Mouse (Mus musculus) left cerebral cortex, adult 8-10 months (tissue): ENCODE measurements around the gene Maip1. TPM values are rescaled to one million over a fixed set of nuclear protein-coding genes. Genes with fewer than 3 reads are reported as not detected.

Experiments used
- DNase-seq, 2 experiments: peaks; one replicate each; pipeline ENCODE4 v3.0.0; 2022; ENCODE audit warnings: low spot score in 2 of 2
- total RNA-seq, 4 experiments: library from RNA; stranded (reverse); gene quantifications; 2 replicates each; pipeline ENCODE4 v1.2.4; 2022

Maip1 gene
- total RNA-seq, result 10 to 100 TPM; 11.8 to 14.2 (median 12.7) TPM

DNA sequence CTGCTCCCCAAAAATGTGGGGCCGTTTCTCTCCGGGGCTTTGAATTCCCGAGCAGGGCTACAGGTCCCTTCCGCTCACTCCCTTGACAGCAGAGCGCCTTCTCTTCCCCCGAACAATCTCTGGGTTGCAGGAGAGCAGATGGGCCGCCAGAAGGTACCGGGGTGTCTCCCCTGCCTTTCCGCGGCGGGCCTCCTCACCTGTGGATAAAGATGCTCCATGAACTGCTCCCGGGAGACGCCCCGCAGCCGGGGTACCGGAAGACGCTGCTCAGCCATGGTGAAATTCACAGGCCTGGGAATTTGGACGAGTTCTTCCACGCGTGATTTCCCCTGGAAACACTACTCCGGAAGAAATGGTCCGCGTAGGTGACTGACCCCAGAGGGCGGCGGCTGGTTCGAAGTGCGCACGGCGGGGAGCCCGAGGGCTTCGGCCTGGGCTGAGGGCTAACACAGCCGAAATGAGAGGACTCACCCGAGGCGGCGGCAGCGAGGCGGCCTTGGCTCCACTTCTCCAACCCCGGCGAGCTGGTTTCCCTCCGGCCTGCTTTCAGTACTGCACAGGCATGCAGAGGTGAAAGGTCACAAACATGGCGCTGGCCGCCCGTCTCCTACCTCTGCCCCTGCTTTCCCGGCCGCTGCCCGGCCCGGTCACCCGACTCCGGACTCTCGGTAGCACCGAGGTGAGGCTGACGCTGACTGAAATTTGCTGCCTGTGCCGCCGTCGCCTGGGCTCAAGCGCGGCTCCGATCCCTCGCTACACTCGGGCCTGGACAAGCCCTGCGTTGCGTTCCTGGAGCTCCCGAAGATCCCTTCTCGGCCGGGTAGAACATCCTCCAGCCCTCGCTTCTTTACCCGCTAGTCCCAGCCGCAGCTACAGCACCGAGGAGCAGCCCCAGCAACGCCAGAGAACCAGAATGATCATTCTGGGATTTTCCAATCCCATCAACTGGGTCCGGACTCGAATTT lies at the start of gene Maip1, which contains the start of gene Tyw5:
Maip1 (plus strand) TSS at position 142 of the 965 bp plus-strand sequence.
Tyw5 (minus strand) TSS at position 915 of the 965 bp plus-strand sequence.
- DNase-seq, result peak; percentile 70 to 85

DNA sequence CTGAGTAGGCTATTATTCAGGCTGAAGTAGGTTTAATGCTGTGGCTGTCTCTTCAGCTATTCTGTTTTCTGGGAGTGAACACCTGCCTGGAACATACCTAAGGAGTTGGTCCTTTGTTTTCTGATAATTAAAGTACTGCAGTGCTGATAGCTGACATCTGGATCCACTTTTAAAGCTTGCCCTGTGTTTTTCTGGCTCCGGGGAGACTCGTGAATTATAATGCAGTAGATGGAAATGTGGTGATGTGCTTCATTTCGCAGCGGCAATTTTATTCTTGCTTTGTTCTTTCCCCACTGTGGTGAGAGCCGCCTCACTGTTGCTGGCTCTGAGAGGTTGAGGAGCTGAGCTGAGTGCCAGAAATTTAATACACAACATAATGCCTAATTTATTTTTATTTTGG lies 47.6 kb upstream of the Maip1 start:
- DNase-seq, result no peak

DNA sequence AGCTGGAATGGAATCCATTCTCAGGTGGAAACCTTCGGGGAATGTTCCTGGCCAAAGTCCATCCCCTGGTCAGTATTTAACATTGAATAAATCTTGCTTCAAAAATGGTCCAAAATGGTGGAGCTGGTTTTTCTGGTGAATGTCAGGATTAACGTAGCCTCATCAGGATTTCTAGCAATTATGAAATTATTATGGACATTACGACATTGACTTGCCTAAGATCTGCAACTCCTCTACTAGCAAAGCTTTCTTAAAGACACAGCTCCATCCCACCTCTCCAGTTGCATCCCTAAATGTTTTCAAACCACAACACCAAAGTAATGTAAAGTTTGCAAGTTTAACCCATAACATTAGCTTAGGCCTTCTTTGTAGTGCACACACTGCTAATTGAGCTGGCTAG lies 38.7 kb upstream of the Maip1 start:
- no peak for DNase-seq

DNA sequence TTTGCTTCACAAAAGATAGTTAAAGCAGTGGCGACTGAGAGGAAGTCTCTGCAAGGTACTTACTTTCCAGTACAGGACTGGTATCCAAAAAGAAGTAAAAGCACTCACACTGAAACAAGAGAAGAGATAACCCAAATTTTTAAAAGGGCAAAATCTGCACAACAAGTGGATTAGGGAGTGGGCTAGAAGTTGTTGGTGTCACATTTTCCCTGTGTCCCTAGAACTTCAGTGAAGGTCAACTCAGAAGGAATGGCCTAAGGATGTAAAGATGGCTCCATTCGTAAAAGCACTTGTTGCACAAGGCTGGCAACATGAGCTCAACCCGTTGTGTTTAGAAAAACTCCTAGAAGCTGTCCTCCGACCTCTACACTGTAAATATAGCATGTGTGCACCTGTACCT lies 37.0 kb upstream of the Maip1 start:
- no peak for DNase-seq

DNA sequence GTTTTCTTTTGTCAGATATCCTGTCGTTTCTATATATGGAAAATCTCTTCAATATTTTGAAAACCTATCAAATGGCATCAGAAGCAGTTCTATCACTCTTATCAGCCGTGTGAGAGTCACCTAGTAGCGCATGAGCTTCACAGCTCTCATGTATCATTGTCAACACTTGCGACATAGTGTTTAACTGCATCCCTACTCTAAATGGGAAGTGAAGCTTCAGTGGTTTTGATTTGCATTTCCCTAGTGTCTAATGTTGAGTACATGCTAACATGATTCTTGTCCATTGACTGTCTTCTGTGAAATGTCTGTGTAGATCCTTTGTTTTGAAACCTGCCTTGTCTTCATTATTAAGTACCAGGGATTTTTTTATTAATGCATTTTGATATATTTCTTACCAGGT lies 35.7 kb upstream of the Maip1 start:
- DNase-seq, result no peak

DNA sequence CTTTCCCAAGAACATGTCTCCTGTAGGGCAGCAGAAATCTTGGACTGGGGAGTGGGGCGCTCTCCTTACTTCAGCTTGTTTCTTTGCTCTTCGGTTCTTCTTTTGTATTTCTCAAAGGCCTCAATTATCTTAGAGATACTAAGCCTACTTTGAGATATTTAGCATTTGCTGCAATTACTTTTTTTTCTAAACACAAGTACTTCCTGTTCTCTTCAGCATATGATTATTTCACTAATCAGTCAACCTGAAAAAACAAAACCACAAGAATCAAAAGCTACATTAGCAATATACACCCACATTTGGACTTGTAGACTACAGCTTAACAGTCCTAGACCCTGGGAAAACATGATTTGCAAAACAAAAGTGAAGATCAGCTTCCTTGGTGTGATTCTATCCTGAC lies 30.9 kb upstream of the Maip1 start:
- DNase-seq, result no peak

DNA sequence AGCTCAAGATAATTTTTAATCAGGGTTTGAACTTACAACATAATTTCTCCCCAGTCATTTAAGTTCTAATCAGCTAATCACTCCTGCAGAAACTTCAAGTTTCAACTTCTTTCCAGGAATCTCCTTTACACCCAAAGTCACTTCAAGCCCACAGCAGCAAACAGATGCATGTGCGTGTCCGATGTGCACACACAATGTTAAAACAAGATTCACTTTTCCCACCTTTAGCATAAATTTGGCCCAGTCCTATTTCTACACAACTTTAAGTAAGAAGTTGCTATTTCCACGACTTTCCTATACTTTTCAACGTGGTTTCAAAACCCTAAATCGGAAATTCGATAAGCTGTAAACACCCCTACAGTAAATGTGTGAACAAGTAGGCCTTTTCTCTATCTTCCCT lies 29.3 kb upstream of the Maip1 start:
- DNase-seq, result no peak

DNA sequence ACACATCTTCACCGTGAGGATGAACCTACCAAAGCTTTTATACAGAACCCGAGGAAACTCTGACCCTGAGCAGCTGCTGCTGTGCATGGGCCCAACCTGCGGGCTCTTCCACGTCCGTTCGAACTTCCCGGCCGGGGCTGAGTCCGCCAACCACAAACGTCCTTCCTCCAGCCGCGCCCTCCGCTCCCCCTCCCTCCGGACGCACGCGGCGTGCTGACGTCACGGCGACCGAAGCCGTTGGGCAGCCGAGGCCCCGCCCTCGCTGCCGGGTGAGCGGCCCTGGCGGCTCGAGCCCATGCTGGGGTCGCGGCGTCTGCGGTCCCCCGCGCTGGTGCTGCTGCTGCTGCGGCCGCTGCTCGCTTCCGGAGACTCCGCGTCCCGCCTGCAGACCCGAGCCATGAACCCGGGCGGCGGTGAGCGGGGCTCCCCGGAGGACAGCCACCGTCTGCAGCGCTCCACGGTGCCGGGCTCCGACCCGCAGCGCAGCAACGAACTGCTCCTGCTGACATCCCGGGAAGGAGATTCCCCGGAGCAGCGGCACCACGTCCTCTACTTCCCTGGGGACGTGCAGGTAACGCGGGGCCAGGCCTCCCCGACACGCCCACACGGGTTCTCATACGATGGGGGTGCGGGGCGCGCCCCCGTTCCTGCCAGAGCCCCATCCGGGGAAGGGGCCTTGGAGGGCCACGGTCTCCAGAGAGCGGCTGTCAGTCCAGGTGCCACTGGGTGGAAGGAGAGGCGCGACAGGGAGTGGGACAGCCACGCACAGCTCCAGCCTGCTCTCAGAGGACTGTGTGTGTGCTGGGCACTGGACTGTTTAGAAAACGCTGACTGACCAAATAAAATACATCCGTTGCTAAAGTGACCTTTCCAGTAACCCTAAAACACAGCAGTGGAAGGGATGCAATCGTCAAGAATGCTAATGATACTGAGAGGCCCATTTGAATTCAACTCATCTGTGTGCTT lies 28.5 kb upstream of the Maip1 start, which contains the start of gene 1700066M21Rik:
1700066M21Rik (plus strand) TSS at position 245 of the 966 bp plus-strand sequence.
- DNase-seq, result peak; percentile 85 to 91

DNA sequence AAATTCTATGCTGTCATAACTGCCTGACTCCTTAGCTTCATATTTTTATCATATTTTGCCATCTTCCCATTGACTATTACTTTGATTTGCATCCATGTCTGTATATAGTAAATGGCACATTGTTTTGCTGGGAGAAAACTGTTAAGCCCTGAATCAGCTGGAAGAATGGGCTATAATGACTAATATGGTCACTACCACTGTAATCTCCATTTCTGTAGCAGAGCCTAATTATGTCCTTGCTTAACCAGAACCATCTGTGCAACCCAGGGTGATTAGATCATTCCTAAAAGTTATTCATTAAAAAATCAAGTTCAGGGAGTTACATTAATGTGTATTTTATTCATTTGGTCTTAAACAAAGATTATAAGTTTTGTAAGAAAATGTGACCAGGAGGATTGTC lies 19.6 kb upstream of the Maip1 start:
- no peak for DNase-seq

DNA sequence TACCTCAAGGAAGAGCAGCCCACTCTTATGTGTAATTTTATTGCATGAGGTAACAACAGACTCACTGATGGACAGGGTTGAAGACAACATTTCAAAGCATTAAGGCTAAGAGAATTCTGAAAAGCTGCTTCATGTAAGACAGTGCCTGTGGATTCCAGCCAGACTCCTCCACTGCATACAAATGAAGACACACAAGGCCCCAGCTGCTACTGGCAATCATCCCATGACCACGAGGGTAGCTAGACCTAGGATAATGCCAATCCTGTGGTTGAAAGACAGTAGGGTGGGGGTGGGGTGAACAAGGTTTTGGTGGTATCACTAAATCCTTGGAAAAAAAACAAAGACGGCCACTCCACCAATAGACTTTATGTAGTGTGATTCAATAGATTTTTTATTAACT lies 18.3 kb upstream of the Maip1 start:
- DNase-seq, result peak in 1 of 2 experiments; percentile 72

DNA sequence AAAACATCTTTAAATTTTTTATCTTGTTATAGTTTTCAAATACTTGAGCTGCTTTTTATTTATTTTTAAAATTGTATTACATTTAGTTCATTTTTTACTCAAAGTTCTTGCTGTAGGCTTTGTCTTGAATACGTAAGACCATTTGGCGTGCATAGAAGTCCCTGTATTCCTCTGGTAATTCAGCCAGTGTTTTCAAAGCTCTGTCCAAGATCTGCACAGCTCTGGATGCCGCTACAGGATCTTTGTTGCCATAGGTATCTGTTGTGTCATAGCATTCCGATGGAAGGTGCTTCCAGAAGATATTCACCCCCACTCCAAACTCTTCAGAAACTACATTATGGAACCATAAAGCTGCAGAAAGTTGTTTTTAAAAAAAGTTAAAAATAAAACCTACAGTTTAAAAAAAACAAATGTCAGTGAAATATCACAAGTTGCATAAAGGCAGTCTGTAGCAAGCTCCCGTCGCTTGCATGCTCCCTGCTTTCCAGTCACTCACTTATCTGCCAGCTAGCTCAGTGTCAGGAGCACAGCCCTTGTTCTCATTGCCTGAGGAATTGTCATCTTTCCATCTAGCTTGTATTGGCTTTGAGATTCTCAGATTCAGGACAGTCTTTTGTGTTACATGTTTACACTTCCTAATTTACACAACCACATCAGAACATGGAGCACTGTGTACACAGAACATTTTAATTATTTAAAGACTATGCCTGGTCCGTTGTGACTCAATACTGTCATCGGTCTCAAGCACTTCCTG lies 17.5 kb upstream of the Maip1 start:
- no peak for DNase-seq

DNA sequence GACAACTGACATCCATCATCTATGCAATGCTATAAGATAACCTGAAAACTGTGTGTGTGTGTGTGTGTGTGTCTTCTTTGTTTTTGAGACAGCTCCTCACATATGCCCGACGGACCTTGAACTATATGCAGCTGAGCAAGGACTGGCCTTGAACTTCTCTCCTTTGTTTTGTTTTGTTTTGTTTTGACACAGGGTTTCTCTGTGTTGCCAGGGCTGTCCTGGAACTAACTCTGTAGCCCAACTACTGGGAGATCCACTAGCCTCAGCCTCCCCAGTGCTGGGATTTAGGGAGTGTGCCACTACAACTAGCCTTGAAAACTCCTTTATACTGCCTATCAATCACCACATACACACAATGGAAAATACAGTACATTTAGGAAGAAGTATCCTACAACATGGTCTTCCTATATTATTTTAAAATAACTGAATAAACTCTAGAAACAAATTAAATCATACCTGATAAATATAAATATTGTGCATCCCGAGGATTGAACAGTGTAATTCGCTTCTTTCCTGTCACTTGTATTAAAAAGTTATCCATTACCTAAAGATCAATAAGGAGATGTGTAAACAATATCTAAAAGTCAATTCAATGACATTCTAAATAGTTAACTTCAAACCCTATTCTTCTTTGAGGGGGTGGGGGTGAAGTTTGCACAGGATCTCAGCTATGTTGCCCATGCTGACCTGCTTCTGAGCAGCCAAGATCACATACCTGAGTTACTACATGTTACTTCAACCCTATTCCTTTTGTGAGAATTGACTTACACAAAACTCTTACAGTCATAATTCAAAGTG lies 14.9 kb upstream of the Maip1 start:
- DNase-seq, result no peak

DNA sequence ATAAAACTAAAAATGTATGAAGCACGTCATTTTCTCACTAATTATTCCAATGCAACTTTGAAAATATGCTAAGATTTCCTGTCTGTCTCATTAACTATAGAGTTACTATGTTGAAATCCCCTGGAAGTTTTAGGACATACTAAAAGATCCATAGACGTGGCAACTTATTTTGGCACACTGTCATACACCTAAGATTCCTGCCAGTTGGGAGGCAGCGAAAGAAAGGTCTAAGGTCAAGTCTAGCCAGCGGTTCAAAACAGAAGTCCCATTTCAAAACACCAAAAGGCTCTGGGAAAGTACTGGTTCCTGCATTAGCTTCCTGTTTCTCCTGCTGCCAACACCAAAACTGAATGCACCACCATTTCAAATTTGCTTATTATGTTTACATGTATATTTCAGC lies 13.7 kb upstream of the Maip1 start:
- DNase-seq, result no peak

DNA sequence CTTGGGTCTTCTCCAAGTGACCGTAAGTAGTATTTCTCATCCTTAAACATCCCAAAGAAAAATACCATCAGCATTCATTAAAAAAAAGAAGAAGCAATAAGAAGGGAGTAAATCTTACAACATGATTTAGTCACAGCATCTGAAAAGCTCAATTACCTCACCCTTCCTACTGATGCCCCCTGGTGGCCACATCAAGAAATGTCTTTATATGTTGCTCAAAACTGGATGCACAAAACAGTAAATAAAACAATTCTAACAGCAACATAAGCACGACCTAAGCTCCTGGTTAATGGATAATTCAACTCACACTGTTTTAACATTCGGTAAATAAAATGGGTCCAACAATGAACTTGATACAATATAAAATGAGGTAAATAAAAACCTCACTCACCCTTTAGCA lies 12.1 kb upstream of the Maip1 start:
- no peak for DNase-seq

DNA sequence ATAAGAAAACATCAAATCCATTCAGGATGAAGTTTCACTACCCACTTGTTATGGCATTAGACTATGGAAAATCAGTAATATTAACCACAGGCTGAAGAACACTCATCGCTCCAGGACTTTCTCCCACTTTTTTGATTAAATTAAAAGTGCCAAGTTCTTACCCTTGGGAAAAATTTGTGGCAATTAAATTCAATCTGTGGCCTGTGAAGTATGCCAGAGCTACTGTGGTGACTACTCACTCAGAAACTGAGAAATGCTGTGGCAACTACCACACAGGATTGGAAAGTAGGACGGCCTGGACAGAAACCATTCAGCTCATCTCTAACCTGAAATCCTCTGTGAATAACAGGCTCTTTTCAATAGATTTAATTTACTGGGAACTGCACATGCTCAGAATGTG lies 5.8 kb upstream of the Maip1 start:
- no peak for DNase-seq

DNA sequence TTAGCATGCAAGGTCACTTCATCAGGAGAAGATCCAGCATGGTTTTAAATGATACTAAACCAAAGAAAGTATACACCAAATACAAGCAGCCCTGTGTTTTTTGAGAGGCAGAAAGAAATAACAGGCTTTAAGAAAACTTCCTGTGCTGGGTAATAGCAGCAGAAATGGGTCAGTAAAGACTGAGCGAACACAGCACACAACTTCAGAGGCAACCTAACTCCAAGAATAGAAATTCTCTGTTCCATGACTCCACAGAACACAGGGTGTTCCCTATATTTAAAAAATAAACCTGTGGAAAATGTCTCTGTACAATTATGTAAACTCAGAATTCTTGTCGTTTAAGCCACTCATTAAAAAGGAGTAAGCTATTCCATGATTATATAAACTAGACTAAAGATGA lies 5.3 kb upstream of the Maip1 start:
- no peak for DNase-seq

DNA sequence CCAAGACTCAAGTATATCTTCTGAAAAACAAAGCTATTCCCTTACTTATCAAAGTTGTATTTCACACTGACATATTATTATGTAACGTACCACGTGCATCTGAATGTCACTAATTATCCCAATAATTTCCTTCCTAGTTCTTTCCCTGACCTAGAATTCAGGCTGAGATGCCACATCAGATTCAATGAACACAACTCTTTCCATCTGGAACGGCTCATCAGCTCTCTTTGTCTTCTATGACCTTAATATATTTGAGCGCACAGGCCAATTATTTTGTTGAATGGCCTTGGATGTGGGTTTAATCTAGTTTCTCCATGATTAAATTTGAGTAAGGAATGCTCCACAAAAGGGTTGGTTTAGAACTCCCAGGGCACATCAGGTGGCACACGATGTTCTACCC lies 4.0 kb upstream of the Maip1 start:
- no peak for DNase-seq

DNA sequence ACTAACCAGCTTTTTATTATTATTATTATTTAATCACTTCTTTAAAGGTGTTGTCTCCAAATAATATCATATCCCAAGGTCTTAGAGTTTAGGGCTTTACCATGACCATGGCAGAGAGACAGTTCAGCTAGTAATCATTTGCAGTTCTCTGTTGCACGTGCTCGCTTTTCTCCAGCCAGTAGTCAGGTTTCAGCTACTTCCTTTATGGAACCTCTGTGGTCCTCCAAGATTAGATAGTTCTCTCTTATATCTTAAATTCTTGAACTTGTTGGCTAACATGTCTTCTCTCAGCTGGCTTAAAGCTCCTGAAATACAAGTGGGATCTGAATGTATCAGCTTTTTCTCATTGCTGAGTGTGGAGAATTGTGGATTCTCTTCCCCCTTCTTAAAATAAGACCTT lies 2.9 kb downstream of the Maip1 start:
- no peak for DNase-seq

DNA sequence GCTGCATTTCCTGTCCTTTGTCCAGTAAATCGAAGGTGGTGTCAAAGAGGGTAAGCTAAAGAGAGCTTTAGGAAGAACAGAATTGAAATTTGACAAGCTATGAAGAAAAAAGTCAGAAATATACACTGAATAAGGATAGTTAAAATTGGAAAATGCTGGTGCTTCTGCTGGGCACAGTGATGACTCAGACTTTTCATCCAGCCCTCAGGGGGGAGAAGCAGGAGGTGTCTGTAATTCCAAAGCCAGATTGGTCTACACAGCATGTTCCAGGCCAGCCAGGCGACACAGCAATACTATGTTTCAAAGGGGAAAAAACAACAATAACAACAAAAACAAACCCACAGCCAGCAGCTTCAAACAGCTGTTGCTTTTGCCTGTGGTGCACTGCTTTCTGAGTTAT lies 7.3 kb downstream of the Maip1 start:
- DNase-seq, result no peak

DNA sequence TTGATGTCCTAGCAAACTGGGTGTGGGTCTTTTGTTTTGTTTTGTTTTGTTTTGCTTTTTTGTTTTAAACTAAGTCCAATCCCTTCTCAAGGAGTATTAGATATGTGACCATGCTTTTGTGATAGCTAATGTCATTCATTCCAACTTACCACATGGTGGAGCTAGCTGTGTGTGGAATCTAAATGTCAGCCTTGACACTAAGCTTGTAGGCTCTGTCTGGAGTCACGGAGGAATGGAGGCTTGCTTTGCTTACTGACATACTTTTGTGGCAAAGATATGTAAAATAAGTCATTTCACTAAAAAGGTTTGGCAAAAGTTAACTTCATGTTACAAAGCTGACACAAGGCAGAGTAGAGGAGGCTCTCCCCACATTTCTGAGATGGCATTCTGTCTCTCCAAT lies 17.6 kb downstream of the Maip1 start:
- DNase-seq, result no peak
